ENCODE assay signal across 1 mouse cellular context in the genomic region with DNA sequence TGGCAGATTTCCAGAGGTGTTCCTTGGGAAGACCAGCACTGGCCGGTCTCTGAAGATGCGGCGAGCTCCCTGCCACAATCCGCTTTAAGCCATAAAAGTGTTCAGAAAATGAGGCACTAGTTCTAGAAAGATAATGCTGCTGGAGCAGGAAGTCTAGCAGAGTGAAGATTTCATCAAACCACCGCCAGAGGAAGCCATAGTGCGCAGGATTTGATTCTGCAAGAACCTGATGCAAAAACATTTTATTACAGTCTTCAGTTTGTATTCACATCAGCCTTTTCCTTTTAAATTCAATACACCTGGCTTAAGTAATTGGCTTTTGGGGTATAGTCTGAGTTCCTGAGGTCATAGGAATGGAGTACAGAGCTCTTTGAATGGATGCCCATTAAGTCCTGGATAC.
A peak's percentile ranks its signal among the peaks of the same experiment; 100 is the strongest.
TF ChIP-seq lines count a peak whose summit lies in the region.

No protein-coding gene starts in this region.

TF ChIP-seq in MEL, 35 proteins besides CTCF, POLR2A, EP300 and RAD21 (continued from another document):
- no peak for TF ChIP-seq MEF2A (IDR thresholded peaks at IDR 0.05; ENCODE audit: extremely low read depth, insufficient replicate concordance, low read depth, low read length, poor library complexity, severe bottlenecking)
- TF ChIP-seq TAL1 (IDR thresholded peaks at IDR 0.05; ENCODE audit: low read length) = no peak
- no peak for TF ChIP-seq NRF1 (IDR thresholded peaks at IDR 0.05; ENCODE audit: insufficient read depth, low read depth, low read length, poor library complexity, severe bottlenecking)
- peak; percentile 67 for TF ChIP-seq HCFC1 (IDR thresholded peaks at IDR 0.05; ENCODE audit: low read depth, low read length)
- TF ChIP-seq GABPA (IDR thresholded peaks at IDR 0.05; ENCODE audit: low read depth, low read length) = no peak
- TF ChIP-seq MAX (IDR thresholded peaks at IDR 0.05; ENCODE audit: low read length) = no peak
- no peak for TF ChIP-seq USF2 (IDR thresholded peaks at IDR 0.05; ENCODE audit: borderline replicate concordance in 1 of 2, insufficient read depth in 1 of 2, low read depth in 1 of 2, low read length in 2 of 2)
- TF ChIP-seq MYC (IDR thresholded peaks at IDR 0.05; ENCODE audit: low read depth, low read length) = peak; percentile 41; the same call in 1 of the 2 replicates
- peak; percentile 70; the same call in 1 of the 2 replicates for TF ChIP-seq ELF1 (IDR thresholded peaks at IDR 0.05; ENCODE audit: low read depth, low read length)
- no peak for TF ChIP-seq UBTF (IDR thresholded peaks at IDR 0.05; ENCODE audit: borderline replicate concordance, insufficient read depth, low read depth, low read length)
- TF ChIP-seq E2F4 (IDR thresholded peaks at IDR 0.05; ENCODE audit: borderline replicate concordance, low read depth, low read length) = 0 out of 2 replicates have a peak, but pooled peaks have one; percentile 25
- TF ChIP-seq MYB (IDR thresholded peaks at IDR 0.05; ENCODE audit: low read depth, low read length) = no peak
- peak; percentile 47 for TF ChIP-seq MXI1 (IDR thresholded peaks at IDR 0.05; ENCODE audit: low read depth, low read length)
- no peak for TF ChIP-seq JUND (IDR thresholded peaks at IDR 0.05; ENCODE audit: low read depth, low read length)
- TF ChIP-seq ZC3H11A (IDR thresholded peaks at IDR 0.05; ENCODE audit: low read depth, low read length) = peak; percentile 39; the same call in 1 of the 2 replicates
- TF ChIP-seq SMC3 (IDR thresholded peaks at IDR 0.05; ENCODE audit: low read depth, low read length) = peak; percentile 4; the same call in 1 of the 2 replicates
- peak; percentile 53 for TF ChIP-seq RCOR1 (IDR thresholded peaks at IDR 0.05; ENCODE audit: low read depth, low read length)
- no peak for TF ChIP-seq ZNF384 (IDR thresholded peaks at IDR 0.05; ENCODE audit: low read depth, low read length)
- no peak for TF ChIP-seq MAZ (IDR thresholded peaks at IDR 0.05; ENCODE audit: low read depth, low read length)
- peak; percentile 63; the same call in 1 of the 2 replicates for TF ChIP-seq SIN3A (IDR thresholded peaks at IDR 0.05; ENCODE audit: low read length)
- TF ChIP-seq TBP (IDR thresholded peaks at IDR 0.05; ENCODE audit: low read depth, low read length) = peak; percentile 47; the same call in 1 of the 2 replicates
- TF ChIP-seq POLR2AphosphoS2 (IDR thresholded peaks at IDR 0.05; ENCODE audit: low read length) = no peak; the same call in none of the 2 replicates
- peak; percentile 63; the same call in 1 of the 2 replicates for TF ChIP-seq GATA1 (IDR thresholded peaks at IDR 0.05; ENCODE audit: low read depth, low read length)
- no peak for TF ChIP-seq CHD1 (IDR thresholded peaks at IDR 0.05; ENCODE audit: low read depth, low read length)
- TF ChIP-seq CHD2 (IDR thresholded peaks at IDR 0.05; ENCODE audit: low read length) = no peak
- 0 out of 2 replicates have a peak, but pooled peaks have one; percentile 21 for TF ChIP-seq ETS1 (IDR thresholded peaks at IDR 0.05; ENCODE audit: low read depth, low read length)
